Mouse (Mus musculus): ENCODE measurements around the gene Tesk1. TPM values are rescaled to one million over a fixed set of nuclear protein-coding genes. Genes with fewer than 3 reads are reported as not detected.

Gene Tesk1
- polyA plus RNA-seq, 1 experiment from 2014 or later, result 3.4 TPM

DNA sequence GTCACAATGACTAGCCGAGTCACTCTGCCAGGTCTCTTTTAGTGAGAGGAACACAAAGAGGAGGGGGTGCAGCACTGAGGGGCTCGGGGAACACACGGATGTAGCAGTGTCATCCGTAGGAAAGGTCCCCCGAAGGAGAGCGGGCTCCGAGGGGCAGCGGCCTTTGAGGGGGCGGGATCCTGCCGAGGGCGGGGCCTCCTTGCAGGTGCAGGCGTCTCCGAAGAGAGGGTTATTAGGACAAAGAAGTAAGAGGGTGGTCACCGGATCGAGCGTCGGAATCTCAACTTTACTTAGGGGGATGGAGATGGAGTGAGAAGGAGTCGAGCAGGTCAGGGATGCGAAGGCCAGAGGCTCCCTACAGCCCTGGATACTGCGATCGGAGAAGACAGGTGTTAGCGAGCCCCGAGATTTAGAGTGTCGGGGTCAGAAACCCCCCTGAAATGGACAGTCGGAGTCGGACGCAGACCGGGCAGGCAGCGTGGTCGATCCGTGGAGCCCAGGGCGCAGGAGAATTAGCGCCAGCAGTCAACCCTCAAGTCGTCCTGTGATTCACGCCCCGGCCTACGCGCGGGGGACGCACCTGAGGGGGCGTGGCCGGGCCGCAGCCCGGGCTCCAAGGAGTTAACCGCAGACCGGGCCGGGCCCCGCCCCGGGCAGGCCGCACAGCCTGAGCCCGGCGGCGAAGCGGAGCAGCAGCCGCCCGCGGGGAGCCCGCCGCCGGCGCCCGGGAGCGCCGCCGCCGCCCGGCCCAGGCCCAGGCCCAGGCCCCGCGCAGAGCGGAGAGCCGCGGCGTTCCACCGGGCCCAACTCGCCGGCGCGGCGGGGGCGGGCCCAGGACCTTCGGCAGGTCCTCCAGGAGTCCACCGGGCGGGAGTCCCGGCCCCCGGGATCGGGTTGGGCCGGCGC, 970 bp downstream of the Tesk1 start:
- H3K36me3 ChIP-seq (ENCODE audit: control insufficient read depth, insufficient read depth, low read length), result peaks cover 23% of the 10 kb centered on the region
- no peaks in the 10 kb centered on the region for H3K9me3 ChIP-seq (ENCODE audit: control insufficient read depth, low read length)
- no peaks in the 10 kb centered on the region for H3K27me3 ChIP-seq (ENCODE audit: control insufficient read depth, insufficient read depth, low read depth, low read length)
- peak overlapping the region; percentile 98 for H3K9ac ChIP-seq (ENCODE audit: low read length)
- peak; percentile 80 for ATAC-seq (ENCODE audit: low read depth)
- peak overlapping the region; percentile 91 for H3K27ac ChIP-seq (ENCODE audit: low read length)
- peaks cover 11% of the 10 kb centered on the region for H3K4me1 ChIP-seq (replicated peaks; ENCODE audit: control insufficient read depth, insufficient read depth, low read length)
- under 1% methylated on average over 59 of the region's 88 CpGs for WGBS
- peak overlapping the region; percentile 92 for H3K4me2 ChIP-seq (ENCODE audit: low read depth, low read length)
- peak overlapping the region; percentile 95 for H3K4me3 ChIP-seq (ENCODE audit: low read length)

DNA sequence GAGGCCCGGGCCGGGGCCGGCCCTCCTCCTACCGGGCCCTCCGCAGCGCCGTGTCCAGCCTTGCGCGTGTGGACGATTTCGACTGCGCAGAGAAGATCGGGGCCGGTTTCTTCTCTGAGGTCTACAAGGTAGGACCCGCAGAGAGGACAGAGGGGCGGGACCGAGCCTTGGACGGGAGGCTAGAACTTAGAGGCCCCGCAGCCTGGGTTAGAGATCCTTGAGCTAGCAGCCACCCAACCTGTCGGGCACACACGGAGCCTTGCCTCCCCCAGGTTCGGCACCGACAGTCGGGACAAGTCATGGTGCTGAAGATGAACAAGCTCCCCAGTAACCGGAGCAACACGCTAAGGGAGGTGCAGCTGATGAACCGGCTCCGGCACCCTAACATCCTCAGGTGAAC, 1.8 kb downstream of the Tesk1 start:
- peak overlapping the region; percentile 98 for H3K9ac ChIP-seq (ENCODE audit: low read length)
- WGBS, result 2% methylated on average over 26 of the region's 28 CpGs

DNA sequence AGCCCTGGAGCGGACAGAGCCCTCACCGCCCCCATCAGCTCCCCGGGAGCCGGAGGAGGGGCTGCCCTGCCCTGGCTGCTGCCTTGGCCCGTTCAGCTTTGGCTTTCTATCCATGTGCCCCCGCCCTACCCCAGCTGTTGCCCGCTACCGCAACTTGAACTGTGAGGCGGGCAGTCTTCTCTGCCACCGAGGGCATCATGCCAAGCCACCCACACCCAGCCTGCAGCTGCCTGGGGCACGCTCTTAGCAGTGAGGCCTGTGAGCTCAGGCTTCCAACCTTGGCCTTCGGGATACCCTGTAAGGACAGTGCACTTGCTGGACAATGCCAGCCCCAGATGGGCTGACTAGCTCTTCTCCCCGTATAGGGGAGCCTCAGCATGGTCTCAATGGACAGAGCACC, 5.5 kb downstream of the Tesk1 start:
- Histone ChIP-seq H3K36me3 (ENCODE audit: control insufficient read depth, insufficient read depth, low read length) (peaks cover 24% of the 10 kb centered on the region), H3K4me2 (ENCODE audit: low read depth, low read length) (no peak overlapping the region), H3K27me3 (ENCODE audit: control insufficient read depth, insufficient read depth, low read depth, low read length) (peaks cover 4% of the 10 kb centered on the region; the same call in 1 of the 2 replicates), H3K27ac (ENCODE audit: low read length) (no peak overlapping the region), H3K9ac (ENCODE audit: low read length) (no peak overlapping the region), H3K4me3 (ENCODE audit: low read length) (no peak overlapping the region), H3K4me1 (replicated peaks; ENCODE audit: control insufficient read depth, insufficient read depth, low read length) (peaks cover 11% of the 10 kb centered on the region), H3K9me3 (ENCODE audit: control insufficient read depth, low read length) (peaks cover 3% of the 10 kb centered on the region; the same call in 1 of the 2 replicates)
- WGBS, result 84% methylated on average over 13 of the region's 13 CpGs
- no peak for ATAC-seq (ENCODE audit: low read depth)

More for the DNA sequence above, 1.8 kb downstream of the Tesk1 start:
- no peaks in the 10 kb centered on the region for H3K9me3 ChIP-seq (ENCODE audit: control insufficient read depth, low read length)
- H3K36me3 ChIP-seq (ENCODE audit: control insufficient read depth, insufficient read depth, low read length), result peaks cover 24% of the 10 kb centered on the region
- H3K27ac ChIP-seq (ENCODE audit: low read length), result peak overlapping the region; percentile 91
- peak overlapping the region; percentile 95 for H3K4me3 ChIP-seq (ENCODE audit: low read length)
- H3K4me2 ChIP-seq (ENCODE audit: low read depth, low read length), result peak overlapping the region; percentile 92
- no peak; the same call in 1 of the 2 replicates for ATAC-seq (ENCODE audit: low read depth)
- peaks cover 11% of the 10 kb centered on the region for H3K4me1 ChIP-seq (replicated peaks; ENCODE audit: control insufficient read depth, insufficient read depth, low read length)
- H3K27me3 ChIP-seq (ENCODE audit: control insufficient read depth, insufficient read depth, low read depth, low read length), result no peaks in the 10 kb centered on the region

DNA sequence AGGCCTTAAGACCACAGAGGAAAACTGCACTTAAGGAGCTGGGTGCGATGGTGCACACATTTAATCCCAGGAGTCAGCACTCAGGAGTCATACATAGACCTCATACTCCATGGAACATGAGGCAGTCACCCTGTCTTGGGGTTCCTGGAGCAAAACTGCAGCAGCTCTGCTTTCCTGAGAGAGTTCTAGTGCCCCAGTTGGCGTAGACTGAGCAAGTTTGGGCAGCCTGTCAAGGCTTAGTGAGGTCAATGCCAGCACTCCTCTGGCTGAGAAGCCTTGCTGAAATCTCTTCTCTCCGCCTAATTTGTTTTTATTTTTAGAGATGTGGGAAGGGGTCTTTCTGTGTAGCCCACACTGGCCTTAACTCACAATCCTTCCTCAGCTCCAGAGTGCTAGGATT, 6.8 kb downstream of the Tesk1 start:
- Histone ChIP-seq H3K4me2 (ENCODE audit: low read depth, low read length) (no peak overlapping the region), H3K27ac (ENCODE audit: low read length) (no peak overlapping the region), H3K9me3 (ENCODE audit: control insufficient read depth, low read length) (peaks cover 3% of the 10 kb centered on the region; the same call in 1 of the 2 replicates), H3K4me1 (replicated peaks; ENCODE audit: control insufficient read depth, insufficient read depth, low read length) (peaks cover 15% of the 10 kb centered on the region), H3K27me3 (ENCODE audit: control insufficient read depth, insufficient read depth, low read depth, low read length) (peaks cover 11% of the 10 kb centered on the region), H3K4me3 (ENCODE audit: low read length) (no peak overlapping the region), H3K9ac (ENCODE audit: low read length) (no peak overlapping the region), H3K36me3 (ENCODE audit: control insufficient read depth, insufficient read depth, low read length) (peaks cover 24% of the 10 kb centered on the region)
- no peak for ATAC-seq (ENCODE audit: low read depth)
- 89% methylated on average over 3 of the region's 3 CpGs for WGBS

DNA sequence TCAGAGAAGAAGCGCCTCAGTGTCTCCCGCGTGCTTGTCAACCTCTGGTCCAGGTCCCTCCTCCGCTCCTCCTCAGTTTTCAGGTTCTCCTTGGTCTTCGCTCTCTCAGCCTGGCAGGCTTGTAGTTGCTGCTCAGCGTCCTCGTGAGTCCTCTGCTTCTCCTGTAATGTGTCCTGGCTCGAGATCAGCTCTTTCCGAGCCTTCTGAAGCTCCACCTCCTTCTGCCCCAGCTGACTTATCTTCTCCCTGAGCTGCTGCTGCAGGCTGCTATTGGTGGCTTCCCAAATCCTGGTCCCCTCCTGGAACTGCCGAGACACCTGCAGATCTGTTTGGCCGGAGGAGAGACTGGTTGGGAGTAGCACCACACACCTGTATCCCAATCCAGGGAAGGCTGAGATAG, 10.6 kb downstream of the Tesk1 start:
- H3K4me3 ChIP-seq (ENCODE audit: low read length), result no peak overlapping the region
- peaks cover 3% of the 10 kb centered on the region; the same call in 1 of the 2 replicates for H3K9me3 ChIP-seq (ENCODE audit: control insufficient read depth, low read length)
- H3K36me3 ChIP-seq (ENCODE audit: control insufficient read depth, insufficient read depth, low read length), result peaks cover 5% of the 10 kb centered on the region
- peaks cover 25% of the 10 kb centered on the region for H3K27me3 ChIP-seq (ENCODE audit: control insufficient read depth, insufficient read depth, low read depth, low read length)
- no peak overlapping the region for H3K4me2 ChIP-seq (ENCODE audit: low read depth, low read length)
- no peak overlapping the region for H3K27ac ChIP-seq (ENCODE audit: low read length)
- WGBS, result 47% methylated on average over 11 of the region's 11 CpGs
- H3K4me1 ChIP-seq (replicated peaks; ENCODE audit: control insufficient read depth, insufficient read depth, low read length), result peaks cover 15% of the 10 kb centered on the region
- 0 out of 2 replicates have a peak, but pooled peaks have one; percentile 13 for ATAC-seq (ENCODE audit: low read depth)
- no peak overlapping the region for H3K9ac ChIP-seq (ENCODE audit: low read length)

DNA sequence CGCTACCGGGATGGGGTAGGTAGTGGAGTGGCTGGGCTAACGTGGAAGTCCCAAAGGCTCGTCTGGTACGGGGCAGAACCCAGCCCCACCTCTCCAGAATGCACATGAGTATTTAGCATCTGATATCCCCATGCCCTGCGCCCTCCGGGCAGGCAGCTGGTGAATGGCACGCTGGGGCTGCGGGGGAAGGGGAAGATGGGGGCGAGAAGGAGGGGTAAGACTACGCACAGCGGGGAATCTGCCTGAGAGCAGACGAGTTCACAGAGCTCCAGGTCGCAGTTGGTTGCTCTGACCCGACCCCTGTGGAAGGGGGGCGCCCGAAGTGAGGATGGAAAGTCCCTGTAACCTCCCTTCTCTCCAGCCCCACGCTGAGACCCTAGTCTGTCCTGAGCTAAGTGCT, 11.7 kb downstream of the Tesk1 start:
- Histone ChIP-seq H3K9me3 (ENCODE audit: control insufficient read depth, low read length) (peaks cover 3% of the 10 kb centered on the region; the same call in 1 of the 2 replicates), H3K27me3 (ENCODE audit: control insufficient read depth, insufficient read depth, low read depth, low read length) (peaks cover 25% of the 10 kb centered on the region), H3K4me1 (replicated peaks; ENCODE audit: control insufficient read depth, insufficient read depth, low read length) (peaks cover 15% of the 10 kb centered on the region), H3K4me2 (ENCODE audit: low read depth, low read length) (peak overlapping the region; percentile 45), H3K4me3 (ENCODE audit: low read length) (peak overlapping the region; percentile 17), H3K36me3 (ENCODE audit: control insufficient read depth, insufficient read depth, low read length) (no peaks in the 10 kb centered on the region), H3K27ac (ENCODE audit: low read length) (no peak overlapping the region), H3K9ac (ENCODE audit: low read length) (peak overlapping the region; percentile 39)
- no peak for ATAC-seq (ENCODE audit: low read depth)
- 2% methylated on average over 17 of the region's 18 CpGs for WGBS

DNA sequence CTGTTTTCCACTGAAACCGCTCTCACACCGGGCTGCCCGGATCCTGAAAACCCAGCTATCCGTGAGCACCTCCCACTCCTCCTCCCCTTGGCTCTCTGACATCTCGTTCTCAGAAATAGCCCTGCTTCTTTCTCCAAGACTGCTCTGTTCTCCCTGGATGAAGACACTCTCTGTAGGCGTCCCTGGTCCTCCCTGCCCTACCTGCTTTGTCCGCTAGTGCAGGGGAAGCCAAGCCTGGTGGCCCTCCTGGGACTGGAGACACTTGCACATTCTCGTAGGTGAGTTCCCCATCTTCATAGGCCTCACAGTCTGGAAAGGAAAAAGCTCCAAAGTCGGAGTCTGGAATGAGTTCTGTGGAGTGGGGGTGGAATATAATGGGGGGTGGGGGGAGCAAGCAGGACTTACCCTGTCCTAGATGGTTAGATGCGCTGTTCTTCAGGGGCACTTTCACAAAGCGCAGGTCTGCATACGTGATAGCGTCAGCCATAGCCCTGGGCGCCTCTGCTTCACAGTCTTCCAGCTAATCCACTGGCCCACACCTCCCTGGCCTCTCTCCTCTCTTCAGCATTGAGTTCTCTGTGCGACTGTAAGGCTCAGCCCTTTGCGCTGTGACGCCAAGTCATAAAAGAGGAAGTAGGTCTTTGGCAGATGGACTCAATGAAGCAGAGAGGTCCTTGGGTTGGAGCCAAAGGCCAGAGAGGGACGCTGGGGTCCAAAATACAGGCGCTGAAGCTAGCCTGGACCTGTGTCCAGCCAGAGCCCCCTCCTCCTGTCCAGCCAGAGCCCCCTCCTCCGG, 12.5 kb downstream of the Tesk1 start, which contains the start of gene Cd72:
TSS of gene Cd72 (minus strand) at position 588 of the 796 bp plus-strand sequence.
- Histone ChIP-seq H3K9ac (ENCODE audit: low read length) (peak within 1 kb of the TSS; percentile 39), H3K4me1 (replicated peaks; ENCODE audit: control insufficient read depth, insufficient read depth, low read length) (peaks cover 15% of the 10 kb centered on the region), H3K27ac (ENCODE audit: low read length) (no peak within 1 kb of the TSS), H3K36me3 (ENCODE audit: control insufficient read depth, insufficient read depth, low read length) (no peaks in the 10 kb centered on the region), H3K4me3 (ENCODE audit: low read length) (peak within 1 kb of the TSS; percentile 17), H3K9me3 (ENCODE audit: control insufficient read depth, low read length) (peaks cover 3% of the 10 kb centered on the region; the same call in 1 of the 2 replicates), H3K4me2 (ENCODE audit: low read depth, low read length) (peak within 1 kb of the TSS; percentile 45), H3K27me3 (ENCODE audit: control insufficient read depth, insufficient read depth, low read depth, low read length) (peaks cover 25% of the 10 kb centered on the region)
- 29% methylated on average over 20 of the region's 20 CpGs for WGBS
- ATAC-seq (ENCODE audit: low read depth), result no peak

DNA sequence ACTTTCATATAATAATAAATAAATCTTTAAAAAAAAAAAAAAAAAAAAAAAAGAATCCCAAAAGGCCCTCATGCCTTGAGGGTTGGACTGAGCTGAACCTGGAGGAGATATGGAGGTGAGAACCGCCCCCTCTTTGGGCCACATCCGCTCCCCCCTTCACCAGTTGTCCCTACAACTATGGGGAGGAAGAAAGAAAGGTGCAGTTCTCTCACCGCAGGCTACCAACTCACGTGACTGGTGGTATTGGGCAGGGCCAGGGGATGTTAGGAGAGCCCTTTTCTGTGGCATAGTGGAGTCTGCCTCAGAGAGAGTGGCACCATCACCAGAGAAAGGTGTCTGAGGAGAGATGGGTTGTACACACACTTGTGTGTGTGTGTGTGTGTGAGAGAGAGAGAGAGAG, 14.7 kb downstream of the Tesk1 start:
- no peak overlapping the region for H3K9ac ChIP-seq (ENCODE audit: low read length)
- H3K27ac ChIP-seq (ENCODE audit: low read length), result no peak overlapping the region
- no peaks in the 10 kb centered on the region for H3K36me3 ChIP-seq (ENCODE audit: control insufficient read depth, insufficient read depth, low read length)
- no peak for ATAC-seq (ENCODE audit: low read depth)
- peaks cover 25% of the 10 kb centered on the region for H3K27me3 ChIP-seq (ENCODE audit: control insufficient read depth, insufficient read depth, low read depth, low read length)
- 20% methylated on average over 4 of the region's 4 CpGs for WGBS
- peaks cover 15% of the 10 kb centered on the region for H3K4me1 ChIP-seq (replicated peaks; ENCODE audit: control insufficient read depth, insufficient read depth, low read length)
- peaks cover under 1% of the 10 kb centered on the region; the same call in 1 of the 2 replicates for H3K9me3 ChIP-seq (ENCODE audit: control insufficient read depth, low read length)
- no peak overlapping the region for H3K4me3 ChIP-seq (ENCODE audit: low read length)
- no peak overlapping the region for H3K4me2 ChIP-seq (ENCODE audit: low read depth, low read length)

DNA sequence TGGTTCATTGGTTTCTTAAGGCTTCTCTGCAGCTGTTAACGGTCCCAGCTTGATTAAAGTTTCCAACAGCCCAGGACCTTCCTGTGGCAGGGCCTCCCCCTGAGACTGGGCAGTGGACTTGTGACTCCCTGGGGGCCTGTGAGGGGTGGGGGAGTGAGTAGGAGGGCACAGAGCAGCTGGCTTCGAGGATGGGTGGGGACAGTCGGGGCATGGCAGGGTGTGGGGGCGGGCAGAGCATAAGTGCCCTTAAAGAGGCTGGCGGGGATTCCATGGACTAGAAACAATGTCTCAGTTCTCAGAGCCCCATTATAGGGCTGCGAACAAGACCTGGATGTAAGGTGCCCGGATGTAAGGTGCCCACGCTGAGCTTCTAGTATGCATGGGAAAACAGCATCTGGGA, 15.4 kb downstream of the Tesk1 start:
- 11% methylated on average over 8 of the region's 8 CpGs for WGBS
- Histone ChIP-seq H3K9me3 (ENCODE audit: control insufficient read depth, low read length) (no peaks in the 10 kb centered on the region), H3K4me1 (replicated peaks; ENCODE audit: control insufficient read depth, insufficient read depth, low read length) (peaks cover 15% of the 10 kb centered on the region), H3K27ac (ENCODE audit: low read length) (no peak overlapping the region), H3K9ac (ENCODE audit: low read length) (no peak overlapping the region), H3K36me3 (ENCODE audit: control insufficient read depth, insufficient read depth, low read length) (no peaks in the 10 kb centered on the region), H3K27me3 (ENCODE audit: control insufficient read depth, insufficient read depth, low read depth, low read length) (peaks cover 22% of the 10 kb centered on the region), H3K4me2 (ENCODE audit: low read depth, low read length) (no peak overlapping the region), H3K4me3 (ENCODE audit: low read length) (no peak overlapping the region)
- ATAC-seq (ENCODE audit: low read depth), result no peak

All from lung, embryonic 16.5 days (tissue).